Mouse (Mus musculus): ENCODE measurements around the gene Myh3. TPM values are rescaled to one million over a fixed set of nuclear protein-coding genes. Genes with fewer than 3 reads are reported as not detected.

The Myh3 gene
- polyA plus RNA-seq, 1 experiment from 2014 or later: 0.51 TPM

GRCm38 (mm10) chr11:67119539-67120070 lies 41.5 kb downstream of the Myh3 start:
- H3K27me3 ChIP-seq (ENCODE audit: control insufficient read depth, insufficient read depth, low read length): no peaks in the 10 kb centered on the region
- H3K4me3 ChIP-seq (ENCODE audit: low read depth, low read length): no peak overlapping the region
- WGBS: 44% methylated on average over 4 of the region's 4 CpGs
- no peak overlapping the region for H3K9ac ChIP-seq (ENCODE audit: low read length)
- no peaks in the 10 kb centered on the region for H3K9me3 ChIP-seq (ENCODE audit: control insufficient read depth, low read length)
- DNase-seq (ENCODE audit: low spot score, missing footprints): peak; percentile 83
- H3K36me3 ChIP-seq (ENCODE audit: control insufficient read depth, insufficient read depth, low read length): no peaks in the 10 kb centered on the region
- no peaks in the 10 kb centered on the region for H3K4me1 ChIP-seq (ENCODE audit: control insufficient read depth, insufficient read depth, low read length)
- H3K27ac ChIP-seq (ENCODE audit: low read depth, low read length): no peak overlapping the region
- no peak overlapping the region for H3K4me2 ChIP-seq
- no peak for ATAC-seq (ENCODE audit: low FRiP score)

GRCm38 (mm10) chr11:67120697-67121294 lies 42.7 kb downstream of the Myh3 start:
- Histone ChIP-seq H3K4me1 (ENCODE audit: control insufficient read depth, insufficient read depth, low read length) (no peaks in the 10 kb centered on the region), H3K4me3 (ENCODE audit: low read depth, low read length) (no peak overlapping the region), H3K9me3 (ENCODE audit: control insufficient read depth, low read length) (no peaks in the 10 kb centered on the region), H3K36me3 (ENCODE audit: control insufficient read depth, insufficient read depth, low read length) (no peaks in the 10 kb centered on the region), H3K27ac (ENCODE audit: low read depth, low read length) (no peak overlapping the region), H3K27me3 (ENCODE audit: control insufficient read depth, insufficient read depth, low read length) (no peaks in the 10 kb centered on the region), H3K4me2 (no peak overlapping the region), H3K9ac (ENCODE audit: low read length) (no peak overlapping the region)
- WGBS: 51% methylated on average over 12 of the region's 12 CpGs
- ATAC-seq (ENCODE audit: low FRiP score) (no peak), DNase-seq (ENCODE audit: low spot score, missing footprints) (peak; percentile 73)

- no peaks in the 10 kb centered on the region for H3K9me3 ChIP-seq (ENCODE audit: control insufficient read depth, low read length)
- WGBS: 89% methylated on average over 7 of the region's 7 CpGs
- H3K27ac ChIP-seq (ENCODE audit: low read depth, low read length): no peak overlapping the region
- H3K9ac ChIP-seq (ENCODE audit: low read length): no peak overlapping the region
- H3K36me3 ChIP-seq (ENCODE audit: control insufficient read depth, insufficient read depth, low read length): no peaks in the 10 kb centered on the region
- H3K27me3 ChIP-seq (ENCODE audit: control insufficient read depth, insufficient read depth, low read length): no peaks in the 10 kb centered on the region
- DNase-seq (ENCODE audit: low spot score, missing footprints) (peak; percentile 35), ATAC-seq (ENCODE audit: low FRiP score) (no peak)
- H3K4me1 ChIP-seq (ENCODE audit: control insufficient read depth, insufficient read depth, low read length): no peaks in the 10 kb centered on the region
- no peak overlapping the region for H3K4me3 ChIP-seq (ENCODE audit: low read depth, low read length)
- H3K4me2 ChIP-seq: no peak overlapping the region
Measured at GRCm38 (mm10) chr11:67124943-67125342, 46.8 kb downstream of the Myh3 start.

DNA sequence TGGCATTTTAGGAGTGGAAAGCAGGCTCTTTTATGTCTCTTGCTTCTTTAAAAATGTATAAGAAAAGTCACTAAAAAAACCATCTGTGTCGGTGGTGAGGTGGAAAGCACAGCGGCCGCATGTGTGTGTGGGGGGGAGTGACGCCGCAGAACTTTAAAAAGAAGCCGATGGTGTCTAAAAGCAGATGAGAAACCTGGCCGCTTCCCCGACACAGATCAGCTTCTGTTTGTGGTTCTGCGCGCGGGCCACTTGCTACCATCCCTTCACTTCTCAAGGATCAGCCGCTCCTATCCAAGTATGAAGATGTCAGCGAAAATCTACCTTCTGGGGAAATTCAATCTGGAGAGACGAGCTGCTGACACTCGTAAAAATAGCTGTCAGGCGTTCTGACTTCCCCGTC lies 47.3 kb downstream of the Myh3 start:
- Histone ChIP-seq H3K9me3 (ENCODE audit: control insufficient read depth, low read length) (no peaks in the 10 kb centered on the region), H3K36me3 (ENCODE audit: control insufficient read depth, insufficient read depth, low read length) (no peaks in the 10 kb centered on the region), H3K27ac (ENCODE audit: low read depth, low read length) (no peak overlapping the region), H3K4me1 (ENCODE audit: control insufficient read depth, insufficient read depth, low read length) (no peaks in the 10 kb centered on the region), H3K4me2 (no peak overlapping the region), H3K27me3 (ENCODE audit: control insufficient read depth, insufficient read depth, low read length) (no peaks in the 10 kb centered on the region), H3K9ac (ENCODE audit: low read length) (no peak overlapping the region), H3K4me3 (ENCODE audit: low read depth, low read length) (no peak overlapping the region)
- 79% methylated on average over 17 of the region's 17 CpGs for WGBS
- ATAC-seq (ENCODE audit: low FRiP score): no peak
- peak; percentile 39 for DNase-seq (ENCODE audit: low spot score, missing footprints)

DNA sequence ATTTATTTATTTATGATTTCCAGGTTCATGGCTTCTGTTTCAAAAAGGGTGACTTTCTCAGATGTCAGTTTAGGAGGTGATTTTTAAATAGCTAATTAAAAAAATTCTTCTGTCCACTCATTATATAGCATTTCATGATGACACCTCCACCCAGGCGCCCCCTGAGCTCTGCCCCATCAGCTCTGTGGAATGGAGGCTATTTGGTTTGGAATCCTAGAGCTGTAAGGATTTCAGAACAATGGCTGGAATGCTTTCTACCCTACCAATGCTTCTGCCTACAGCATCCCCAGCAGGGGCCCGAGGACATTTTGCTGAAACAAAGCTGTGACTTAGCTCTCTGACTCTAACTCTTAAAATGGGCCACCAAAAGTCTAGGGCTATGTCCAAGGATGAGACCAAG lies 55.4 kb downstream of the Myh3 start:
- H3K36me3 ChIP-seq (ENCODE audit: control insufficient read depth, insufficient read depth, low read length): no peaks in the 10 kb centered on the region
- no peak for DNase-seq (ENCODE audit: low spot score, missing footprints)
- no peaks in the 10 kb centered on the region for H3K4me1 ChIP-seq (ENCODE audit: control insufficient read depth, insufficient read depth, low read length)
- H3K27ac ChIP-seq (ENCODE audit: low read depth, low read length): no peak overlapping the region
- ATAC-seq (ENCODE audit: low FRiP score): no peak
- H3K9me3 ChIP-seq (ENCODE audit: control insufficient read depth, low read length): no peaks in the 10 kb centered on the region
- H3K4me2 ChIP-seq: no peak overlapping the region
- H3K27me3 ChIP-seq (ENCODE audit: control insufficient read depth, insufficient read depth, low read length): no peaks in the 10 kb centered on the region
- no peak overlapping the region for H3K4me3 ChIP-seq (ENCODE audit: low read depth, low read length)
- no peak overlapping the region for H3K9ac ChIP-seq (ENCODE audit: low read length)
- WGBS: 80% methylated on average over 2 of the region's 2 CpGs

- Histone ChIP-seq H3K4me3 (ENCODE audit: low read depth, low read length) (no peak overlapping the region), H3K27ac (ENCODE audit: low read depth, low read length) (no peak overlapping the region), H3K36me3 (ENCODE audit: control insufficient read depth, insufficient read depth, low read length) (no peaks in the 10 kb centered on the region), H3K27me3 (ENCODE audit: control insufficient read depth, insufficient read depth, low read length) (no peaks in the 10 kb centered on the region), H3K9me3 (ENCODE audit: control insufficient read depth, low read length) (no peaks in the 10 kb centered on the region), H3K4me1 (ENCODE audit: control insufficient read depth, insufficient read depth, low read length) (no peaks in the 10 kb centered on the region), H3K9ac (ENCODE audit: low read length) (no peak overlapping the region), H3K4me2 (no peak overlapping the region)
- no peak for DNase-seq (ENCODE audit: low spot score, missing footprints)
- no peak for ATAC-seq (ENCODE audit: low FRiP score)
- 77% methylated on average over 6 of the region's 6 CpGs for WGBS
Measured at GRCm38 (mm10) chr11:67134654-67135053, 56.6 kb downstream of the Myh3 start.

DNA sequence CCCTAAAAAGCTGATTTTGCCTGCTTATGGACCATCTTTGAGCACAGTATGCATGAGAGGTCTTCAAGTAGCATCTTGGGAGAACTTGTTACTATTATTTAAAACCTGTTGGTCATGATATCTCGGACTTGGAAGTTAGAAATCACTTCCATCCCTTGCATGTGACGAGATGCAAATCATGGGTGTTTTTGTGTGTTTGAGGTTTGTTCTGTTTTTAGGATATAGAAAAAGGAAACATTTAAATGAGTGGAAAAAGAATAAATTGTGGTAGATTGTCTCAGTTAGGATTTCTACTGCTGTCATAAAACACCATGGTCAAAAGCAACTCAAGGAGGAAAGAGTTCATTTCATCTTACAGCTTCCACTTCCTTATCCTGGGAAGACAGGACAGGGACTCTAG lies 57.4 kb downstream of the Myh3 start:
- Histone ChIP-seq H3K4me1 (ENCODE audit: control insufficient read depth, insufficient read depth, low read length) (no peaks in the 10 kb centered on the region), H3K4me3 (ENCODE audit: low read depth, low read length) (no peak overlapping the region), H3K27me3 (ENCODE audit: control insufficient read depth, insufficient read depth, low read length) (no peaks in the 10 kb centered on the region), H3K9ac (ENCODE audit: low read length) (no peak overlapping the region), H3K27ac (ENCODE audit: low read depth, low read length) (no peak overlapping the region), H3K36me3 (ENCODE audit: control insufficient read depth, insufficient read depth, low read length) (no peaks in the 10 kb centered on the region), H3K4me2 (no peak overlapping the region), H3K9me3 (ENCODE audit: control insufficient read depth, low read length) (no peaks in the 10 kb centered on the region)
- no peak for DNase-seq (ENCODE audit: low spot score, missing footprints)
- 91% methylated on average over 2 of the region's 2 CpGs for WGBS
- no peak for ATAC-seq (ENCODE audit: low FRiP score)

DNA sequence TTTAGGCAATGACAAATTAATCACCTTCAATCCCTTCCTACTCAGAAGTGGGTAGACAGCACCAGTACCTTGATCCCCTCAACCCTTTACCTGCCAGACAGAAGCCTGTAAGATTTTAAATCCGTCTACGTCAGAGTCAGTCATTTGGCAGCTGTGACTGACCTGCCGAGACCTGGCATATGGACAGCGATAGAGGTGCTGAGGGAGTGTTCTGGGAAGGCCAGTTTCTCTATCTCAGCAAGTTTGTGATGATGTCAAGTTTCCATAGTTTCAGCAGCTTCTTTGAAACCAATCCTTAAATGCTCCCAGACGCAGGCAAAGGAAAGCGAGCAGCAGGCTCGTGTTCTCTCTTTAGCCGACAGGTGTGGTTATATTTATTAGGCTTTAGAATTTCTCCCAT lies 61.5 kb downstream of the Myh3 start:
- Histone ChIP-seq H3K36me3 (ENCODE audit: control insufficient read depth, insufficient read depth, low read length) (no peaks in the 10 kb centered on the region), H3K27me3 (ENCODE audit: control insufficient read depth, insufficient read depth, low read length) (no peaks in the 10 kb centered on the region), H3K4me1 (ENCODE audit: control insufficient read depth, insufficient read depth, low read length) (no peaks in the 10 kb centered on the region), H3K4me3 (ENCODE audit: low read depth, low read length) (no peak overlapping the region), H3K27ac (ENCODE audit: low read depth, low read length) (no peak overlapping the region), H3K4me2 (no peak overlapping the region), H3K9me3 (ENCODE audit: control insufficient read depth, low read length) (no peaks in the 10 kb centered on the region), H3K9ac (ENCODE audit: low read length) (no peak overlapping the region)
- 91% methylated on average over 8 of the region's 8 CpGs for WGBS
- no peak for ATAC-seq (ENCODE audit: low FRiP score)
- no peak for DNase-seq (ENCODE audit: low spot score, missing footprints)

DNA sequence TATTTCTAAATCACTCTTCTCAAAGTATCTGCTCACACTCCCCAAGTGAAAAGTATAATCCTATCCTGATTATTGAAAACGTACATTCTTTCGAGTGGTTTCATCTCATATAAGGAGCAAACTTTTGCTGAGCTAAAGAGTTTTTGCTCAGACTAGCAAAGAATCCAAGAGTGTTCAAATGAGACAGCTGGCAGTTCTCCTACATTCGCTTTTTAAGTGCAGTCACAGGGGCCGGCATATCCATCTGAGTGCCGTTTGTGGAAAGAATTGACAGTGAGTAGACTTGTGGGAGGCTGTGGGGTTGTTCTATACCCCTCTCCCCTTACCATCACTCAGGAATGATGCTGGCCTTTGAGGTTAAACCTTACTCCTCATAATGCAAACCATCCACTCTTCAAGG lies 62.1 kb downstream of the Myh3 start:
- ATAC-seq (ENCODE audit: low FRiP score) (no peak), DNase-seq (ENCODE audit: low spot score, missing footprints) (no peak)
- Histone ChIP-seq H3K36me3 (ENCODE audit: control insufficient read depth, insufficient read depth, low read length) (no peaks in the 10 kb centered on the region), H3K9me3 (ENCODE audit: control insufficient read depth, low read length) (no peaks in the 10 kb centered on the region), H3K4me3 (ENCODE audit: low read depth, low read length) (no peak overlapping the region), H3K4me1 (ENCODE audit: control insufficient read depth, insufficient read depth, low read length) (no peaks in the 10 kb centered on the region), H3K27ac (ENCODE audit: low read depth, low read length) (no peak overlapping the region), H3K4me2 (no peak overlapping the region), H3K27me3 (ENCODE audit: control insufficient read depth, insufficient read depth, low read length) (no peaks in the 10 kb centered on the region), H3K9ac (ENCODE audit: low read length) (no peak overlapping the region)
- WGBS: 85% methylated on average over 5 of the region's 5 CpGs
